Mouse (Mus musculus) erythroblast, embryonic 14.5 days (primary cell): ENCODE results near the gene Pelp1.
"Not testable (repeated sequence)": the region's sequence is repeated elsewhere in the genome, so short reads cannot be mapped to it uniquely, and the experiment has no call there.

ENCODE experiments used
- GATA1 ChIP-seq: IDR thresholded peaks from 2 replicates; pipeline ENCODE4 v1.6.1; 2012; ENCODE audit warnings: low read length, inconsistent platforms, mixed read lengths
- TAL1 ChIP-seq: IDR thresholded peaks from 3 replicates; pipeline ENCODE4 v1.6.1; 2012; ENCODE audit warnings: low read length, inconsistent platforms, mixed read lengths

DNA sequence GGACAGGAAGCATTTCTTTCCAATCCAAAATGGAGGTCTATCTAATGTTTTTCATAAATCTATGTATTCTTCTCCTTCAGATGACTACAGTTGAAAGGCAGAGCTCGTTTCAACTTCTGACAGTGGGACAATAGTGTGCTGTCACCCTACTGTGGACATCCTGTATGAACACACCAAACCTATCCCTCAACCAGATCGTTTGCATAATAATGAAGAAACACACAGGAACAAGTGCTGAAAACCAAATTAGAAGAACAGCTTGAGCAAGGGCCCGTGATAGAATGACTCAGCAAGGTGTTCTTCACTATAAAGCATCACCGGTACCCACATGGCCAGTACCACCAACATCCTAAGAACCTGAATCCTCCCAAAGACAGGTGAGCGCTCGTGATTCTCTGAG, 16.8 kb upstream of the Pelp1 start:
- TF ChIP-seq GATA1, TAL1: not testable (repeated sequence)
